Mouse (Mus musculus) bone marrow macrophage, adult 2 months (primary cell): ENCODE measurements at regions not wholly inside any gene's neighbourhood (a gene's known extent, or its start where the extent isn't known, plus 50 kb on each side); places are given as distances from the start of the nearest gene placed in this dataset.

Experiments
- CTCF ChIP-seq: IDR thresholded peaks from 2 replicates; pipeline ENCODE4 v1.5.1; 2012; ENCODE audit warnings: low read depth, mild to moderate bottlenecking, low read length, moderate library complexity
- POLR2A ChIP-seq: IDR thresholded peaks from 2 replicates; pipeline ENCODE4 v1.6.1; 2012; ENCODE audit warnings: mild to moderate bottlenecking, low read depth, low read length, borderline replicate concordance

- TF ChIP-seq CTCF: no peak
- no peak for TF ChIP-seq POLR2A
Observed at GRCm38 (mm10) chr17:29775836-29776235, 59.0 kb upstream of the Ccdc167 start.
